Mouse (Mus musculus) macrophage (primary cell): ENCODE data around the gene Krt33b. TPM values are rescaled to one million over a fixed set of nuclear protein-coding genes. Genes with fewer than 3 reads are reported as not detected.

ENCODE experiments used
- H3K27ac ChIP-seq: fragments of 350-480 bp; formaldehyde crosslinking; 2 replicates; pipeline ENCODE4 v1.9.0; 2021
- H3K36me3 ChIP-seq: fragments of 350-480 bp; formaldehyde crosslinking; 2 replicates; pipeline ENCODE4 v1.9.0; 2021; ENCODE audit errors: inconsistent target
- H3K4me3 ChIP-seq: fragments of 350-480 bp; formaldehyde crosslinking; 2 replicates; pipeline ENCODE4 v1.9.0; 2021; ENCODE audit errors: inconsistent target
- H3K79me2 ChIP-seq: fragments of 350-480 bp; formaldehyde crosslinking; 2 replicates; pipeline ENCODE4 v1.9.0; 2021; ENCODE audit errors: inconsistent target
- WGBS: methylation state at CpG from one replicate; pipeline ENCODE4 v1.1.7; 2026; ENCODE audit warnings: inconsistent platforms; ENCODE audit not compliant: missing documents; 5-methylcytosine and 5-hydroxymethylcytosine counted together
- polyA plus RNA-seq: library from polyadenylated mRNA; stranded (reverse); fragments of 250-400 nt; gene quantifications from 3 replicates; pipeline ENCODE4 v1.2.4, GENCODE M21; 2018; ENCODE audit warnings: inconsistent platforms

Krt33b gene
- polyA plus RNA-seq, 1 experiment from 2014 or later, result not detected

GRCm38 (mm10) chr11:100013691-100014171, 15.9 kb downstream of the Krt33b start:
- Histone ChIP-seq H3K79me2 (no peaks in the 10 kb centered on the region), H3K4me3 (no peak overlapping the region), H3K36me3 (no peaks in the 10 kb centered on the region), H3K27ac (no peak overlapping the region)
- WGBS, result 79% methylated on average over 4 of the region's 4 CpGs

- Histone ChIP-seq H3K4me3 (no peak overlapping the region), H3K36me3 (no peaks in the 10 kb centered on the region), H3K27ac (no peak overlapping the region), H3K79me2 (no peaks in the 10 kb centered on the region)
- WGBS, result 92% methylated on average over 5 of the region's 5 CpGs
Measured at GRCm38 (mm10) chr11:100010682-100011081, 19.0 kb downstream of the Krt33b start.

DNA sequence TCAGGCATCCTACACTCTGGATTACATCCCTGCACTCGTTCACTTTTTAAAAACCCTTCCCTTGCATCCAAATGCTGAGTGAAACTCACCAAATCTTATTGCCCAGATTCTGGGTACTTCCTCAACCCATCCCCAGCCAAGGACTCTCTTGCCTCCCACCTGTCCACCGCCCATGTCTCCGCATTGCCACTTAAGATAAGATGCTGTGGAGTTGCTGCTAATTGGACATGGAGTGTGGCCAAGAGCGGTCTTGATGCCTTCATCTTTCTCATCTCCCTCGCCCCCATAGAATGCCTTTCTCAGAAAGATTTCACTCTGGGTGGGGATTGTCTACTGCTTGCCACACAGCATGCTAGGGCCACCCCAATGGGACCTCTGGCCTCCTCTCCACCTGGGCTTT, 21.3 kb downstream of the Krt33b start:
- Histone ChIP-seq H3K4me3 (no peak overlapping the region), H3K27ac (no peak overlapping the region), H3K79me2 (no peaks in the 10 kb centered on the region), H3K36me3 (no peaks in the 10 kb centered on the region)
- 89% methylated on average over 5 of the region's 5 CpGs for WGBS

DNA sequence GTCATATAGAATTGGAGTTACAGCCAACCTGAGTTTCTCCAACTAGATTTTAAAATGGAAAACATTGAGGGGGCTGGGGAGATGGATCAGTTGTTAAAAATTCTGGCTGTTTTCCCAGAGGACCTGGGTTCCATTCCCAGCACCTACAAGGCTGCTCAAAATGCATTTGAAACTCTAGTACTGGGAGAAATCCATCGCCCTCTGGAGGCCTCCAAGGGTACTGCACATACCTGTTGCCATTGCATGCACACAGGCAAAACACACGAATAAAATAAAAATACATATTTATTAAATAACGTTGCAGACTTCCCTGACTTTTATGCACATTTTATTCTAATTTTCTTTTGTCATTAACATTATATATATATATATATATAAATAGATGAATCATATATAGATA, 23.0 kb downstream of the Krt33b start:
- no peak overlapping the region for H3K27ac ChIP-seq
- WGBS, result 40% methylated on average over 3 of the region's 3 CpGs
- H3K79me2 ChIP-seq, result no peaks in the 10 kb centered on the region
- no peaks in the 10 kb centered on the region for H3K36me3 ChIP-seq
- H3K4me3 ChIP-seq, result no peak overlapping the region

- WGBS, result 84% methylated on average over 8 of the region's 8 CpGs
- Histone ChIP-seq H3K36me3 (no peaks in the 10 kb centered on the region), H3K79me2 (no peaks in the 10 kb centered on the region)
Measured at GRCm38 (mm10) chr11:100005905-100006304, 23.8 kb downstream of the Krt33b start.

DNA sequence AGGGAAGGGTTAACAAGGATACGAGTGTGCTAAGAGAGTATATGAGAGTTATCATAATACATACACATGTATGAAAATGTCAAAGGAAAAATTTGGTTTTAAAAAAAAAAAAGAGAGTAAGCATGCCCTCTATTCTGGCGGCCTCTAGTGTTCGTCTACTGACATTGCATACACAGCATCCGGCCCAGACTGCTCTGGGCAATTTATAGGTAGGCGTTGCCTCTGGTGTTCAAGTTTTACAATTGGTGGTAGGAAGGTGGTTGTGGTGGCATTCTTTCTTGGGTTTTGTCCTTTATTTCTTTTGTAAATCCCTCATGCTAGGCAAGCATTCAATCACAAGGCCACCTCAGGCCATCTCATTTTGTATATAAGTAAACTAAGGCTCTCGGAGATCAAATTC, 24.8 kb downstream of the Krt33b start:
- Histone ChIP-seq H3K4me3 (no peak overlapping the region), H3K36me3 (no peaks in the 10 kb centered on the region), H3K27ac (no peak overlapping the region), H3K79me2 (no peaks in the 10 kb centered on the region)
- 28% methylated on average over 5 of the region's 6 CpGs for WGBS

More at GRCm38 (mm10) chr11:100005905-100006304, 23.8 kb downstream of the Krt33b start:
- Histone ChIP-seq H3K27ac (no peak overlapping the region), H3K4me3 (no peak overlapping the region)

GRCm38 (mm10) chr11:99999091-99999490, 30.6 kb downstream of the Krt33b start:
- no peaks in the 10 kb centered on the region for H3K36me3 ChIP-seq
- H3K79me2 ChIP-seq, result no peaks in the 10 kb centered on the region
- H3K4me3 ChIP-seq, result no peak overlapping the region
- no peak overlapping the region for H3K27ac ChIP-seq
- WGBS, result 91% methylated on average over 7 of the region's 7 CpGs

- Histone ChIP-seq H3K79me2 (no peaks in the 10 kb centered on the region), H3K27ac (no peak overlapping the region), H3K36me3 (no peaks in the 10 kb centered on the region), H3K4me3 (no peak overlapping the region)
- 62% methylated on average over 4 of the region's 4 CpGs for WGBS
Measured at GRCm38 (mm10) chr11:99994384-99994661, 35.3 kb downstream of the Krt33b start.

- Histone ChIP-seq H3K79me2 (no peaks in the 10 kb centered on the region), H3K27ac (no peak within 1 kb of the TSS), H3K36me3 (no peaks in the 10 kb centered on the region), H3K4me3 (no peak within 1 kb of the TSS)
- WGBS, result 29% methylated on average over 26 of the region's 26 CpGs
Measured at GRCm38 (mm10) chr11:99993620-99994383, 35.9 kb downstream of the Krt33b start, which contains the start of gene Krtap17-1. TSS of gene Krtap17-1 (minus strand) at chr11:99993994.

GRCm38 (mm10) chr11:99990571-99990970, 39.1 kb downstream of the Krt33b start:
- H3K79me2 ChIP-seq, result no peaks in the 10 kb centered on the region
- no peak overlapping the region for H3K27ac ChIP-seq
- no peak overlapping the region for H3K4me3 ChIP-seq
- 81% methylated on average over 3 of the region's 3 CpGs for WGBS
- H3K36me3 ChIP-seq, result no peaks in the 10 kb centered on the region

DNA sequence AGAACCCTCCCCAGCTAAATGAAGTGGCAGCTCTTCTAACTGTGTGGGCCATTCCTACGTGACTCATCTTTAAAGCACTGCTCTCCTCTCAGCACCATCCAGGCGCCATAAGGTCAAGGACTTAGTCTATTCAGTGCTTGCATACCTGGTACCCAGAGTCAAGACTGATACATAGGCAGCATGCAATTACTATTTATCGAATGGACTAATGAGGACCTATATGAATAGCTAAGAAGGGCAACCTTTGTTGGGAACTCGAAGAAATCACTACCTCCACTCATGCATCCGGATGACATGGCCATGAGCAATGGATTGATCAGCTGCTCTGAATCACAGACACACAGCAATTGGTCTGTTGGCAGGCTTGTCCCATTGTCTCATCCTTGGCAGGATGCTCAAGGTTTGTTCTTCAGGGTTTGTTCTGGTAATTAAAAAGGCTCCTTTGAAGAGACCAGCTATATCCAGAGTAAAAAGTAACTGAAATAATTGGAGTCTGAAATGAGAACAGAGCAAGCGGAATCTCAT, 39.7 kb downstream of the Krt33b start:
- Histone ChIP-seq H3K36me3 (no peaks in the 10 kb centered on the region), H3K4me3 (no peak overlapping the region), H3K27ac (no peak overlapping the region), H3K79me2 (no peaks in the 10 kb centered on the region)
- 83% methylated on average over 6 of the region's 6 CpGs for WGBS

DNA sequence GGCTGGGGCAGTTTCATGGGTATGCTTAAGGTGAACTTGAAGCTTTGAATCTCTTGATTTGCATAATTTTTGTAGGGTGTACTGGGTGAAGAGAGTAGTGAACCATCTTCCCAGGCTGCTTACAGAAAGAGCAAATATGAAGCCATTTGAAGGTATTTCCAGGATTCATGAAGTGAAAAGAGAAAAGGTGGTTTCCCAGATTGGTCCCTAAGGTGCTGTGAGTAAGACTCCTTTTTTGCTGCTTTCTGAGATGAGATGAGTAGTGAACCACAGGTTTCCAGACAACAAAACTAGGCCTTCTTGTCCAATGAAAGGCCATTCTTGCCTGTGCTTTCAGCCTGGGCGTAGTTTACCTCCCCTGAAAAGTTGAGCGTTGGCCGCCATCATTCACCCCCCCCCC, 41.1 kb downstream of the Krt33b start:
- Histone ChIP-seq H3K27ac (no peak overlapping the region), H3K36me3 (no peaks in the 10 kb centered on the region), H3K4me3 (no peak overlapping the region), H3K79me2 (no peaks in the 10 kb centered on the region)
- 91% methylated on average over 3 of the region's 3 CpGs for WGBS

GRCm38 (mm10) chr11:99986180-99986647, 43.5 kb downstream of the Krt33b start, which contains the start of gene Krtap16-1:
TSS of gene Krtap16-1 (minus strand) at chr11:99986597.
- Histone ChIP-seq H3K79me2 (no peaks in the 10 kb centered on the region), H3K4me3 (no peak within 1 kb of the TSS), H3K36me3 (no peaks in the 10 kb centered on the region), H3K27ac (no peak within 1 kb of the TSS)
- WGBS, result 93% methylated on average over 8 of the region's 8 CpGs

DNA sequence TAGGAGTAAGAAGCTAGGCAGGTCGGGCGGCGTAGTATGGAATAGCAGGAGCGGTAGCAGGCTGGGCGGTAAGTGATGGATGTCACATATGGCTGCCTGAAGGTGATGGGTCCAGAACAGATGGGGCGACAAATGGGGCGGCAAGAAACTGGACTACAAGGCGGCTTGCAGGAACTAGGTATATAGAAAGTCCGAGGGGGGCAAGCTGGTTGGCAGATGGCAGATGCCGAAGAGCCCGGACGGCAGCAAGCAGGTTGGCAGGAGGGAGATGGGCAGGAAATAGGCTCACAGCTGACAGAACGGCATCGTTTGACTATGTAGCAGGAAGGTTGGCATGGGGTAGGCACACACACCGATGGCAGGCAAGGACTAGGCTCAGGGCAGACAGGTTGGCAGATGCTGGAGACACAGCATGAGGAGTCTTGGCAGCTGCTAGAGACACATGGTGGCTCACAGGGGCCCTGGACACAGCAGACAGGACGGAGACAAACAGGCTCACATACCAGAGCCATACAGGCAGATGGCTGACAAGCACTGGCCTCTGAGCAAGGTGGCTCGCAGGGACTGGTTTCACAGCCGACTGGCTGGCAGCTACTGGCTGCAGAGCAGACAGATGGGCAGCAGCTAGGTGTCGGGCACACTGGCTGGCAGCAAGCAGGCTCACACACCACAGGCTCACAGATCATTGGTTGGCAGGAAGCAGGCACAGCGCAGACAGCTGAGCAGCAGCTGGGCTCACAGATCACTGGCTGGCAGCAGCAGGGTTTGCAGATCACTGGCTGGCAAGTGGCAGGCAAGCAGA, 44.2 kb downstream of the Krt33b start:
- H3K4me3 ChIP-seq, result no peak overlapping the region
- no peaks in the 10 kb centered on the region for H3K79me2 ChIP-seq
- 85% methylated on average over 20 of the region's 20 CpGs for WGBS

GRCm38 (mm10) chr11:99983442-99983841, 46.2 kb downstream of the Krt33b start:
- no peaks in the 10 kb centered on the region for H3K79me2 ChIP-seq
- no peak overlapping the region for H3K27ac ChIP-seq
- H3K4me3 ChIP-seq, result no peak overlapping the region
- no peaks in the 10 kb centered on the region for H3K36me3 ChIP-seq
- 75% methylated on average over 1 of the region's 1 CpGs for WGBS

More for the DNA sequence above, 44.2 kb downstream of the Krt33b start:
- H3K27ac ChIP-seq, result no peak overlapping the region
- no peaks in the 10 kb centered on the region for H3K36me3 ChIP-seq
